Mouse (Mus musculus) ovary, postnatal 14 days (tissue): ENCODE measurements around the gene Aicda.
A peak's percentile ranks its signal among the peaks of the same experiment; 100 is the strongest.

Experiments
- DNase-seq: peaks from one replicate; pipeline ENCODE4 v3.0.0; 2022; ENCODE audit warnings: low spot score

The Aicda gene

DNA sequence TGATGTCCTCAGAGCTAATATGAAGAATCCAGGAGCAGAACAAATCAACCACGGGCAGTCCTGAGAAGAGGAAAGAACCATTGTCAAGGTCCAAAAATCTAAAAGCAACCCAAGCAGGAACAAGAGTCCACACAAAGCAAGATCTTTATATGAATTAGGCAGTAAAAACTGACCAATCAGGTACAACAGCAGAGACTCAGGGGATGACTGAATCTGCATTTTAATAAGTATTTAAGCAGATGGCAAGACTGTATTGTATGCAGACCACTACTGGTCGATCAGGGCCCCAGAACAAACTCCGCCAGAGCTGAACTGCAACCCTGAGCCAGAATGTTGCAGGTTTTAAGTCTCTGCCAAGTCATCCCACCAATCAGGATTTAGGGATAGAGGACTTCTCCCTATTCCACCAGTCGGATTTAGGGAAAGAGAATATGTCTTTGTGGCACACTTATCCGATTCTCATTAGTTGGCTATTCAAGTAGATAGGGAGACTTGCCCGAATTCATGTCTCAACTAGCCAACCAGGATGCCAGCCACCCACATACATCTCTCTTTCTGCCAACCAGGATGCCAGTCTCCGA lies 46.6 kb downstream of the Aicda start:
- DNase-seq: no peak

DNA sequence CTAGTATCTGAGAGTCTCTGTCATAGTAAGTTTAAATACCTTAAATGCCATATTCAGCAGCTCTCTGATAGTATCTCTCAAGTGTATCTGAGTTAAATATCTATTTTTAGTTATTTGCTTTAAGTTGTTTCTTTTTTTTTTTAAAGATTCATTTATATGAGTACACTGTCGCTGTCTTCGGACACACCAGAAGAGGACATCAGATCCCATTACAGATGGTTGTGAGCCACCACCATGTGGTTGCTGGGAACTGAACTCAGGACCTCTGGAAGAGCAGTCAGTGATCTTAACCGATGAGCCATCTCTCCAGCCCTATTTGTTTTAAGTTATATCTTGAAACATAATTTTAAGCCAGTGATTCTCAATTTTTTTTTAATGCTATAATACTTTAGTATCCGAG lies 47.4 kb downstream of the Aicda start:
- no peak for DNase-seq

DNA sequence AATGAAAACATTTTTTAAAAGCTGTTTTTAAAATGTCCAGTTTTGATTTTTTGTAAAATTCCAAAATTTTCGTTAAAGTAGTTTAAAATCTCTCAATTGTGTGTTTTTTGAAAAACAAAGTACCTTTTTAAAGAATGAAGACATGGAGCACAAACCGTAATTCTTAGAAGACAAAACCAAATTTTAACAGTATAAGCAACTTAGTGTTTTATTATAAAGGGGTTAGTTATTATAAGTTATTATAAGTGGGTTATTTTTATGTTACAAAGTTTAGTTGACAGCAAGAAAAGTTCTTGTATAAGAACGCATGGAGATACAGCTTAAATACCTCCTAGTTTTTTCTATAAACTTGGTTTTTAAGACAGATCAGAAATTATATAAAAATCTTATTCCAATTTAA lies 48.0 kb downstream of the Aicda start:
- no peak for DNase-seq

DNA sequence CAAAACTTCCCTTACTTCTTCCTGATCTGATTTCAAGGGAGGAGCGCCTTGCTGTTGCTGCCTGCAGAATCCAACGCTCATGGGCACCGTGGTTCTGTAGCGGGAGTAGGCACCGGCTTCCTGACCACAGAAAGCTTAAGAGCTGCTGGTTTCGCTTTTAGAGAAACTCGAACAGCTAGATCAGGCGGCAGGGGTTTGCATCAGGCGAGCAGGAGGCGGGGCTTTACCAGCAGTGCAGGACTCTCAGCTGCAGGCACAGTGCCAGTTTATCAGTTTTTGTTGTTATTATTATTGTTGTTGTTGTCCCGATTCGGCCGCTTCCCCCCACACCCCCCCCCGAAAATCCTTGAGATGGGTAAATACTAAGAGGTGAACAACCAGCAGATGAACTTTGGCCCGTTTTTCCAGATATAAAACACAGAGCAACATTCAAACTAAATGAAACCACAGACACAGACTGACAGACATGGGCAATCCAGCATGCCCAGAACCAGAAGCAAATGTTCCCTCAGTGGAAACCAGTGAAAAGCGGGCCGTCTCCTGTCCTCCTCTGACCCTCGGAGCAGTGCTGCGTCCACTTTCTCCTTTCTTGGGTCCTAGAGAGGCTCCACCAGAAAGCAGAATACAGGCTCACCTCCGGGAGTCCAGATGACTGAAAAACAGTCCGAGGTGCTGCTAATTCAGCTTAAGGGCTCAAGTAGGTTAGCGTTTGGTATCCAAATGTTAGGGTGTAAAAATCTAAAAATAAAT lies 48.8 kb downstream of the Aicda start, which contains the start of gene Apobec1:
Gene Apobec1 (minus strand): TSS at position 203 of the 750 bp plus-strand sequence.
- peak; percentile 56 for DNase-seq

DNA sequence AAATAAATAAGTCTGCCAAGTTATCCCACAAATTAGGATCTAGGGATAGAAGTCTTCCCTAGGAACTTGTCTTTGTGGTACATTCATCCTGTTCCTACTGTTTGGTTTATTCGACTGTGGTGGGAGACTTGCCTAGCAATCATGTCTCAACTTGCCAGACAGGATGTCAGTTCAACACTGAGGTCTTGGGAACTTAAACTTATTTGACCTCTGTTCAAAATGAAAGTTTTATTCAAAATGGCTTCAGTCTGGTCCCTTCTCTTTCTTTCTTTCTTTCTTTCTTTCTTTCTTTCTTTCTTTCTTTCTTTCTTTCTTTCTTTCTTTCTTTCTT lies 49.4 kb downstream of the Aicda start:
- no peak for DNase-seq

DNA sequence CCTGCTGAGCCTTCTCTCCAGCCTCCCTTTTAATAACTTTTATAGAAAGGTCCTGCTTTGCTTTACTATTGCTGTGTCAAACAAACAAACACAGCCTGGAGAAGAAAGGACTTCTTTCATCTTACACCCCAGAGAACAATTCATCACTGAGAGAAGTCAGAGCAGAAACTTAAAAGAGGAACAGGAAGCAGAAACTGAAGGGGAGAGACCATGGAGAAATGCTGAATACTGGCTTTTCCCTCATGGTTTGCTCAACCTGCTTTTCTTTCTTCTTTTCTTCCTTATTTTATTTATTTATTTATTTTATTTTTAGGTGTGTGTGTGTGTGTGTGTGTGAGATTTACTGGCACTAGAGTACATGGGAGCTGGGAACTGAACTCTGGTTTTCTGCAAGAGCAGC lies 50.7 kb downstream of the Aicda start:
- DNase-seq: no peak

DNA sequence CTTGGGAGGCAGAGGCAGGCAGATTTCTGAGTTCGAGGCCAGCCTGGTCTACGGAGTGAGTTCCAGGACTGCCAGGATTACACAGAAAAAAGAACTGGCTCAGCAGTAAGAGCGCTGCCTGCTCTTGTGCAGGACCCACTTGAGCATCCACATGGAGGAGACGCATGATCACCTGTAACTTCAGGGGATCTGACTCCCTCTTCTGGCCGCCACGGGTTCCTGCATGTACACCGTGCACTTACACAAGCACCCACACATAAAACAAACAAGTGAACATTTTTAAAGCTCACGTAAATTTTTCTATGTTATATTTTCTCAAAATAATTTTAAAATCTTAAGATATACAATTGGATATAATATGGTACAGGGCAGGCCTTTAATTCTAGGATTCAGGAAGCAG lies 51.9 kb downstream of the Aicda start:
- DNase-seq: no peak

DNA sequence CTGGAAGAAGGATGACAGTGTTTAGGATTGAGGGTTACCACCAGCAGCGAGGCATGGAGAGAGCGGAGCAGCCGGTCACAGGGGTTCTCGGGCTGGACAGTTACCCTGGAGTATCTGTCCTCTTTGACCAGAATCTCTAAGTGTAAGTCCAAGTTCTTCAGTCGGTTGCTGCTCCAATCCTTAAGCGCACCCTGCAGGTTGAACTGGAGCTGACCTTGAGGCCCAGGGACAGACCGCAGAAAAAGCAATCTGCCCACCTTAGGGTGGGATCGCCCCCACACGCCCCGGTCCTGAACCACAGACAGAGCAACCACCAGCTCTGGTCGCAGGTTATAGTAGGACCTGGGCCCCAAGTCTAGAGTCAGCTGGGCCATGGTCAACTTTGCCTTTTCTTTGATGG lies 53.1 kb downstream of the Aicda start:
- no peak for DNase-seq

DNA sequence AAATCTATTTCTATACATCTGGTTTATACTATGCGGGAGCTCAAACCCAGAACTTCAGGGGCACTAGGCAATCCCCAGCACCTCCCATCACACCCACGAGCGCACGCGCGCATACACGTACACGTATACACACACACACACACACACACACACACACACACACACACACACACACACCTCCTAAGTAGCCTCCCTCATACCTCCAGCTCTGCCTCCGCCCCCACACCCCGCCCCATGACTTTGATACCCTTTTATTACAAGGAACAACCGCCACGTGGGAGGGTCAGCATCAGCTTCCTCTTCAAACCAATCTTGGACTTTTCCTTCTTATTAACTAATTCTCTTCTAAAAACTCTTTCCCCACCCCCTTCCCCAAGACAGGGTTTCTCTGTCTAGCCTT lies 54.1 kb downstream of the Aicda start:
- DNase-seq: no peak

DNA sequence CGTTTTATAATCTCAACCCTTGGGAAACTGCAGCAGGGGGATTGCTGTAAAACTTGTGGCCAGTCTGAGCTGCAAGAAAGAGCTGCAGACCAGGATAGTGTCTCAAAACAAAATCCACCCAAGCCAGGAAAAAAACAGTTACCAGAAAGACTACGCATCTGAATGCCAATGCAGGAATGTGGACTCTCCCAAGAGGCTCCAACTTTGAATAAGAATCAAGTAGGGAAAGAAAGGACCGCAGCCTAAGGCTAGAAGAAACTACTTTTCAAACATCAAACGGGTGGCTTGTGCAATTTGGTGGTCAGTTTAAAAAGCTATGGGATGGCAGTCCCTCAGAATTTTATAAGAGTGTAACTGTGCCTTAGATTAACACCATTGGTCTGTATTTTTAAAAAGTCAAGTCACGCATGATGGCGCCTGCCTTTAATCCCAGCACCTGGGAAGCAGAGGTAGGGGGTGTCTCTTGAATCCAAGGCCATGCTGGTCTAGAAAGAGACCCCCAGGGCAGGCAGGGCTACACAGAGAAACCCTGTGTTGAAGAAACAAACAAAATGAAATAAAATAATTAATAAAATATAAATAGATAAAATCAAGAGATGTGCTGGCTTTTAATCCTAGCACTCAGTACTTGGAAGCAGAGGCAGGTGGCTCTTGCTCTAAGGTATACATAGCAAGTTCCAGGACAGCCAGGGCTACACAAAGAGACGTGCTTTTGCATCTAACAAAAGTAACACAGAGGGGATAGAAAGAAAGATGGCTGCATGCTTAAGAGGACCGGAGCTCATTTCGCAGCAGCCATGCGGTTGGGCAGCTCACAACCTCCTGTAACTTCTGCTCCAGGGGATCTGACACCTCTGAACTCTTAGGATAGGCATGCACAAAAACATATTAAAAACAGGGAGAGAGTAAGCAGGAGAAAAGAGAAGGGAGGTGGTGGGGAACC lies 55.1 kb downstream of the Aicda start:
- no peak for DNase-seq

DNA sequence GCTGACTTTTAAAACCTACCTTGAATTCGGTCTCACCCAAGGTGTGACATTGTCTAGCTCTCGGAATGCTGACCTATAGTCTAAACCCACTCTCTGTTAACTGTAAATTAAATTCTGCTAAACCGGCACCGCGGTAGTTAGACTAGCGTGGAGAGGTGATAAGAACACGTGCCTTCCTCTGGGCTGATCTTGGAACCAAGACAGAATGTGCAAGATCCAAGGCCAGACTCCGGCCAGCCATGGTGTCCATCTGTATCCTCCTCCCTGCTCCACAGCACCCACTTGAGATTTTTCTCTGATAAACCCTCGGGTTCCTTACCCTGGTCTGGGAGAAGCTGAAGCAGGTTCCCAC lies 55.8 kb downstream of the Aicda start:
- DNase-seq: no peak

DNA sequence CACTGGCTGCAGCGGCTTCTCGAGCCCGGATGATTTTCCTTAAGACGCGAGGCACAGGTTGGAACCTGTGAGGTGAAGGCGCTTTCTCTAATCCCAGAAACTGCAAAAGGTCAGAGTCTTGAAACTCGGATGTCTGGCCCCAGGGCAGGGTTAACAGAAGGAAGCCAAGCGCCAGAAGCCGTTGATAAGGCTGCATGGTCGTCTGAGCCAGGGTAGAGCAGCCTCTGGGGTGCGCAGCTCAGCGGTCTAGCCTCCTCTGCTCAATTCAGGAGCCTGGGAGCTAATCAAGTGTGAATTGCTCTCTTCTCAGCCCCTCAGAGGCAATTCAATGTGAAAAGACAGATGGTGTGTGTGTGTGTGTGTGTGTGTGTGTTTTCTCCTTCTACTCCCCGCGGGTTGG lies 56.2 kb downstream of the Aicda start, which contains the start of gene Gdf3:
Gene Gdf3 (minus strand): TSS at position 317 of the 400 bp plus-strand sequence.
- no peak for DNase-seq

DNA sequence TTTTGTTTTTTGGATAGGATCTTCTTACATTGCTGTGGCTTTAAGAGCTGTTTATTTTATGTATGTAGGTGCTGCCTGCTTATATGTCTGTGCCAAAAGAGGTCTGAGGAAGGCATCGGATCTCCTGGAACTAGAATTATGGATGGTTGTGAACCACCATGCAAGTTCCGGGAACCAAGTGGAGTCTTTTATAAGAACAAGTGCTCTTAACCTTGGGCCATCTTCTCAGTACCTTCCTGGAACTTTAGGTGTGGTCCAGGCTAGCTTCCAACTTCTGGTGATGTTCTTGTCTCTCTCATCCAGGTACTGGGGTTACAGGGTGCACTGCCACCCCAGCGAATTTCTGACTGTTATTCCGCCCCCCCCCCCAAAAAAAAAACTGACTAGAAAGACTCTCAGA lies 58.8 kb downstream of the Aicda start:
- no peak for DNase-seq
